Mouse (Mus musculus) neural tube, embryonic 11.5 days (tissue): ENCODE results near the gene Tjp2. TPM values are rescaled to one million over a fixed set of nuclear protein-coding genes. Genes with fewer than 3 reads are reported as not detected.

Experiments
- ATAC-seq: fragments of 200-750 bp; cut with Nextera tagmentation; 2 replicates; pipeline ENCODE4 v1.8.0; 2017; ENCODE audit warnings: moderate number of reproducible peaks, mild to moderate bottlenecking, moderate TSS enrichment, moderate library complexity; ENCODE audit not compliant: insufficient read depth, low FRiP score, low TSS enrichment
- DNase-seq: peaks from one replicate; pipeline ENCODE4 v3.0.0-alpha.2; 2015; ENCODE audit warnings: low spot score
- H3K27ac ChIP-seq: fragments of 300-500 bp; sonication (generic); 2 replicates; pipeline ENCODE4 v1.5.1; 2014; ENCODE audit warnings: low read depth, mild to moderate bottlenecking, low read length
- H3K27me3 ChIP-seq: fragments of 300-500 bp; sonication (generic); 2 replicates; pipeline ENCODE4 v1.6.1; 2014; ENCODE audit warnings: mild to moderate bottlenecking, low read length, mixed read lengths; ENCODE audit not compliant: control insufficient read depth, insufficient read depth
- H3K36me3 ChIP-seq: fragments of 300-500 bp; sonication (generic); 2 replicates; pipeline ENCODE4 v1.6.1; 2014; ENCODE audit warnings: mild to moderate bottlenecking, low read length, moderate library complexity, mixed read lengths; ENCODE audit not compliant: control insufficient read depth, insufficient read depth
- H3K4me1 ChIP-seq: fragments of 300-500 bp; sonication (generic); 2 replicates; pipeline ENCODE4 v1.6.1; 2014; ENCODE audit warnings: low read length, mixed read lengths; ENCODE audit not compliant: control insufficient read depth, insufficient read depth
- H3K4me2 ChIP-seq: fragments of 300-500 bp; sonication (generic); 2 replicates; pipeline ENCODE4 v1.6.1; 2014; ENCODE audit warnings: low read depth, mild to moderate bottlenecking, moderate library complexity
- H3K4me3 ChIP-seq: fragments of 300-500 bp; sonication (generic); 2 replicates; pipeline ENCODE4 v1.5.1; 2014; ENCODE audit warnings: low read depth, low read length
- H3K9ac ChIP-seq: fragments of 300-500 bp; sonication (generic); 2 replicates; pipeline ENCODE4 v1.6.1; 2014; ENCODE audit warnings: mild to moderate bottlenecking, low read length
- H3K9me3 ChIP-seq: fragments of 300-500 bp; sonication (generic); 2 replicates; pipeline ENCODE4 v1.6.1; 2016; ENCODE audit warnings: low read length; ENCODE audit not compliant: control insufficient read depth
- WGBS: fragments of 180-500 bp; shearing (Covaris S2); extraction: QIAGEN DNeasy Blood & Tissue Kit; methylation state at CpG from one replicate; pipeline ENCODE4 v1.1.7; 2014; 5-methylcytosine and 5-hydroxymethylcytosine counted together
- polyA plus RNA-seq: library from polyadenylated mRNA; unstranded; fragments of >200 nt; fragmentation: Nextera tagmentation; extraction: Ambion mirVana; gene quantifications from 2 replicates; pipeline ENCODE4 v1.2.1, GENCODE M21; 2014

The Tjp2 gene
- 31.9 and 32.5 TPM in 2 replicates for polyA plus RNA-seq

GRCm38 (mm10) chr19:24224500-24225304, at the start of gene Tjp2:
Gene Tjp2 (minus strand): TSS chr19:24225030.
- H3K9ac ChIP-seq = peak within 1 kb of the TSS; percentile 38; the same call in 1 of the 2 replicates
- ATAC-seq (peak; percentile 41), DNase-seq (peak; percentile 68)
- H3K4me2 ChIP-seq = peak within 1 kb of the TSS; percentile 76
- H3K4me3 ChIP-seq = peak within 1 kb of the TSS; percentile 42
- H3K27ac ChIP-seq = no peak within 1 kb of the TSS
- H3K36me3 ChIP-seq = no peaks in the 10 kb centered on the region
- no peaks in the 10 kb centered on the region for H3K9me3 ChIP-seq
- WGBS = under 1% methylated on average over 57 of the region's 59 CpGs
- no peaks in the 10 kb centered on the region for H3K4me1 ChIP-seq
- H3K27me3 ChIP-seq = peaks cover 19% of the 10 kb centered on the region

GRCm38 (mm10) chr19:24274281-24274680, 49.5 kb upstream of the Tjp2 start:
- 75% methylated on average over 3 of the region's 3 CpGs for WGBS

GRCm38 (mm10) chr19:24271746-24272426, 47.1 kb upstream of the Tjp2 start:
- H3K27ac ChIP-seq = no peak overlapping the region
- no peak overlapping the region for H3K4me3 ChIP-seq
- no peak overlapping the region for H3K4me2 ChIP-seq
- 46% methylated on average over 16 of the region's 16 CpGs for WGBS
- H3K9me3 ChIP-seq = no peaks in the 10 kb centered on the region
- H3K36me3 ChIP-seq = no peaks in the 10 kb centered on the region
- ATAC-seq (peak; percentile 80), DNase-seq (peak; percentile 85)
- H3K27me3 ChIP-seq = no peaks in the 10 kb centered on the region
- H3K9ac ChIP-seq = no peak overlapping the region
- H3K4me1 ChIP-seq = peaks cover 3% of the 10 kb centered on the region; the same call in 1 of the 2 replicates

More at GRCm38 (mm10) chr19:24274281-24274680, 49.5 kb upstream of the Tjp2 start:
- Histone ChIP-seq H3K27me3 (no peaks in the 10 kb centered on the region), H3K9ac (no peak overlapping the region), H3K9me3 (no peaks in the 10 kb centered on the region), H3K4me2 (no peak overlapping the region), H3K4me3 (no peak overlapping the region), H3K27ac (no peak overlapping the region), H3K4me1 (peaks cover 4% of the 10 kb centered on the region; the same call in 1 of the 2 replicates), H3K36me3 (no peaks in the 10 kb centered on the region)
- DNase-seq = no peak
- ATAC-seq = no peak

- Histone ChIP-seq H3K9me3 (no peaks in the 10 kb centered on the region), H3K4me3 (no peak overlapping the region), H3K4me1 (peaks cover 3% of the 10 kb centered on the region; the same call in 1 of the 2 replicates), H3K36me3 (no peaks in the 10 kb centered on the region), H3K4me2 (no peak overlapping the region), H3K27ac (no peak overlapping the region; the same call in 1 of the 2 replicates), H3K27me3 (no peaks in the 10 kb centered on the region), H3K9ac (no peak overlapping the region)
- DNase-seq = peak; percentile 26
- WGBS = 48% methylated on average over 7 of the region's 7 CpGs
- peak; percentile 71; the same call in 1 of the 2 replicates for ATAC-seq
Measured at GRCm38 (mm10) chr19:24271326-24271725, 46.5 kb upstream of the Tjp2 start.

GRCm38 (mm10) chr19:24268531-24268930, 43.7 kb upstream of the Tjp2 start:
- ATAC-seq = no peak
- Histone ChIP-seq H3K27me3 (no peaks in the 10 kb centered on the region), H3K4me2 (no peak overlapping the region), H3K9me3 (no peaks in the 10 kb centered on the region), H3K4me1 (peaks cover 3% of the 10 kb centered on the region; the same call in 1 of the 2 replicates), H3K9ac (no peak overlapping the region), H3K4me3 (no peak overlapping the region), H3K36me3 (no peaks in the 10 kb centered on the region), H3K27ac (no peak overlapping the region)
- DNase-seq = no peak
- 58% methylated on average over 4 of the region's 4 CpGs for WGBS

- Histone ChIP-seq H3K9ac (no peak overlapping the region), H3K9me3 (no peaks in the 10 kb centered on the region), H3K4me2 (no peak overlapping the region), H3K27me3 (no peaks in the 10 kb centered on the region), H3K4me1 (peaks cover 3% of the 10 kb centered on the region; the same call in 1 of the 2 replicates), H3K36me3 (no peaks in the 10 kb centered on the region; the same call in 1 of the 2 replicates), H3K27ac (no peak overlapping the region), H3K4me3 (no peak overlapping the region)
- WGBS = 89% methylated on average over 7 of the region's 7 CpGs
- ATAC-seq = no peak
- no peak for DNase-seq
Measured at GRCm38 (mm10) chr19:24266046-24266830, 41.4 kb upstream of the Tjp2 start.

GRCm38 (mm10) chr19:24264991-24265390, 40.2 kb upstream of the Tjp2 start:
- no peaks in the 10 kb centered on the region for H3K27me3 ChIP-seq
- no peak overlapping the region for H3K4me2 ChIP-seq
- ATAC-seq = peak; percentile 54; the same call in 1 of the 2 replicates
- no peak overlapping the region for H3K9ac ChIP-seq
- H3K27ac ChIP-seq = no peak overlapping the region
- DNase-seq = peak; percentile 77
- H3K4me1 ChIP-seq = peaks cover 3% of the 10 kb centered on the region; the same call in 1 of the 2 replicates
- H3K9me3 ChIP-seq = no peaks in the 10 kb centered on the region
- no peaks in the 10 kb centered on the region; the same call in 1 of the 2 replicates for H3K36me3 ChIP-seq
- 49% methylated on average over 7 of the region's 7 CpGs for WGBS
- no peak overlapping the region for H3K4me3 ChIP-seq

- Histone ChIP-seq H3K27ac (no peak overlapping the region), H3K4me3 (no peak overlapping the region), H3K4me2 (no peak overlapping the region), H3K9ac (no peak overlapping the region), H3K4me1 (no peaks in the 10 kb centered on the region; the same call in 1 of the 2 replicates), H3K36me3 (no peaks in the 10 kb centered on the region; the same call in 1 of the 2 replicates), H3K9me3 (no peaks in the 10 kb centered on the region), H3K27me3 (no peaks in the 10 kb centered on the region)
- DNase-seq (no peak), ATAC-seq (no peak)
- 93% methylated on average over 14 of the region's 14 CpGs for WGBS
Measured at GRCm38 (mm10) chr19:24262736-24263135, 37.9 kb upstream of the Tjp2 start.
